Mouse (Mus musculus) stomach, postnatal 0 days (tissue): Measurements from ENCODE around the gene Etfa.

Source experiments
- CTCF ChIP-seq: IDR thresholded peaks from 2 replicates; pipeline ENCODE4 v1.5.1; 2016; ENCODE audit warnings: antibody characterized with exemption, low read depth, mild to moderate bottlenecking, moderate library complexity
- EP300 ChIP-seq: optimal IDR thresholded peaks from 2 replicates; pipeline ENCODE3; 2016; ENCODE audit warnings: antibody characterized with exemption

GRCm38 (mm10) chr9:55540888-55541287 lies 28.8 kb upstream of the Etfa start:
- no peak for TF ChIP-seq CTCF
- no peak for TF ChIP-seq EP300
